Mouse (Mus musculus) urinary bladder, adult 2 months (tissue): Measurements from ENCODE around the gene Sema4c. TPM values are rescaled to one million over a fixed set of nuclear protein-coding genes. Genes with fewer than 3 reads are reported as not detected.

ENCODE experiments used
- DNase-seq: peaks from one replicate; pipeline ENCODE4 v3.0.0; 2022; ENCODE audit warnings: low spot score
- polyA plus RNA-seq: library from polyadenylated mRNA; depleted of rRNA; stranded (reverse); fragments of >200 nt; gene quantifications from 2 replicates; pipeline ENCODE4 v1.2.3, GENCODE M21; 2012; rRNA removed

Gene Sema4c
- 25.6 and 30.8 TPM in 2 replicates for polyA plus RNA-seq

DNA sequence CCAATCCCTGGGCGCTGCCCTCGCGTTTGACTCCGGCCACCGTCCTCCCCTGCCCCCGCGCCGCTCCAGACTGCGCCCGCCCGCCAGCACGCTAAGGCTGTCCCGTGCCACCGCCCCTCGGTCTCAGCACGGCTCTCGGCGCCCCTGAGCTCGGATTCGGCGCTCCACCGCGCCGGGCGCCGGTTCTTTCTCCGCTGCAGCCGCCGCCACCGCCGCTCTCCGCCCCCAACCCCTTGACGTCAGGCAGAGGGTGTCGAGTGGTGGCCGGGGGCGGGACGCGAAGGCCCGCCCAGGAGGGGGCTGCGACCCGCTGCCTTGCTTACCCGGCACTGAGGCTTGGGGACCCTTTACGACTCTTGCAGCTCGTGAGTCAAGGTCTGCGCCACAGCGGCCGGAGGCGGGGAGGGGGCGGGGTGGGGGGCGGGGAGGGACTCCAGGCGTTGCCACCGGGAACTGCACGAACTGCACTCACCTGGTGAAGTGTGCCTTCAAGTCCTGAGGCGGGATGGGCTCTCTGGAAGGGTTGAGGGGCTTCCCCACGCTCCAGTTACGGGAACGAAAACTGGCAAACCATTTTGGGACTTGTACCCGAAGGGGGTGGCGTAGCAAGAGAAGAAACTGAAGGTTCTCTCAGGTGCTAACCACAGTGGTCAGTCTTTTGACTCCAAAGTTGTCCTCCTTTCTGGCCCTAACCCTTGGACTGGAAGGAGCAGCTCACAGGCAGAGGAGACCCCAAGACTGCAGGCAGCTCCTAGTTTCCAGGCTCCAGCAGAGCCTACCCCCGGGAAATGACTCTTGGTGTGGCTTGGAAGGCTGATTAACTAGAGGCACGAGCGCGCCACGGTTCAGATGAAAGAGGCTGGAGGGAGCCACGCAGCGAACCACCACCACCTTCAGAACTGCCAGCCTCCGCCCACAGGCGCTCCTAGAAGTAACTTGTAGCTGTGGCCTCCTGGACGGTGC lies at the start of gene Sema4c:
Gene Sema4c (minus strand): TSS at position 319 of the 963 bp plus-strand sequence.
- peak; percentile 79 for DNase-seq

DNA sequence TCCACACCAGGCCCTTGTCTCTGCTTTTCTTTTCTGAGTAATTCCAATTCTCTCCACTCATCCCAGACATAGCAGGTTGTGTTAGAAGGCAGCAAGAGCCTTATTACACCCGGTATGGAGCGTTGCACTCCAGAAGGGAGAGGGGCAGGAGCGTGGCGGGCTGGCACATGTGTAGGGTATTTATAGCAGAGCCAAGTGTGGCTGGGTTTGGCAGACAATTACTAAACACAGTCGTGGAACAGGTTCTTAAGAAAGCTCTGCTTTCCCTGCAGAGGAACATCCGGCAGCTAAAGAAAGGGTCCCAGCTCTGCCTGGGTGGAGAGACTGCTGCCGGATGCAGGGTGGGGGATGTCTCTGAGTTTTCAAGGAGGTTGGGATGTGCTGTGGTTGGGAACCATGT lies 48.8 kb upstream of the Sema4c start:
- DNase-seq = no peak

DNA sequence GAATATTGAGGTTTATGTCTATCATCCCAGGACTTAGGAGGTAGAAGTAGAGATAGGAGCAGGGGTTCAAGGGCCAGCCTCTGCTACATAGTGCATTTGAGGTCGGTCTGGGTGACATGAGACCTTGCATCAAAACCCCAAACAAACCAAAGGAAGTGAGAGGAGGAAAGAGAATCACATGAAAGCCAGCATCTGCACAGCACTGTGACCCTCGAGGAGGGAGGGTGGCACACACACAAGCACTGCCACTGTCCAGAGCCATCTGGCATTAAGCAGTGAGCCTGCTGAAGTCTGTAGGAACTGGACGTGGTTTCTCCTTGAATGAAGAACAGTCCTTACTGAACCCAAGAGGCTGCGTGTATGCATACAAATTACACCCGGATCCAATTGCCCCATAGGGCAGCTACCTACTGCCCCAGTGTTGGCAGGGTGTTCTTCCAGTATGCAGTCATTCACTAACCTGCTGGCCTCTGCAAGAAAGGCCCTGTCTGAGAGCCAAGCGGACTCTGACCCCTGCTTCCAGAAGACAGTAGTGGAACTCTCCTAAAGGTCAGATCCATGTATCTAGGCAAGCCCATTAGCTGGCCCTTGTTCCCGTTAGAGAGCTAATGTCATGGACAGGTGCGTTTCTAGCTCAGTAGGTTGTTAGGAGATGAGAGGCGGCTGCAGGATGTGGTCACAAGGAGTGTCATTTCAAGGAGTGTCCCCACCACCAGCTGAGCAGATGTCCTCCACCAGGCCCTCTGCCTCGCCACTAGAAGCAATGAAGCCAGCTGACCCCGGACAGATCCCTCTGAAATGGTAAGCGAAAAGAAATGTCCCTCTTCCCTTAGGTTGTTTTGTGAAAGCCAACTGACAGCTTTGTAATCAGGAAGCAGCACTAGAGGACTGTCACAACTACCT lies 46.4 kb upstream of the Sema4c start:
- DNase-seq = no peak

DNA sequence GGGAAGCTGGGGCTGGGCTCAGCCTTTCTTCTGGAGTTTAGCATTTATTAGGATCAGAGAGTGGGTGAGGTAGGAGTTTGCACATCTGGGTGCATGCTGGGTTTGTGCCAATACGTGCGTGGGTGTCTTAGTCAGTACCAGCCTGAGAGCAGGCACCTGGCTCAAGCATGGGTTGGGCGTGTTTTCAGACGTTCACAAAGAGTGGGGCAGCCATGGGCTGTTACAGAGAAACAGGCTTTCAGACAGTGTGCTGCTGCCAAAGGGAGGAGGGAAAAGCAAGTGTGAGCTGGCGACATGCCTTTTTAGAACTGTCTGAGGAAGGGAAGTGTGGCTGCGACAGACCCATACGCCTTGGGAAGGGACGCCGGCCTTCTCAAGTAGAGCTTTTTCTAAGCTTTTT lies 45.2 kb upstream of the Sema4c start:
- no peak for DNase-seq

DNA sequence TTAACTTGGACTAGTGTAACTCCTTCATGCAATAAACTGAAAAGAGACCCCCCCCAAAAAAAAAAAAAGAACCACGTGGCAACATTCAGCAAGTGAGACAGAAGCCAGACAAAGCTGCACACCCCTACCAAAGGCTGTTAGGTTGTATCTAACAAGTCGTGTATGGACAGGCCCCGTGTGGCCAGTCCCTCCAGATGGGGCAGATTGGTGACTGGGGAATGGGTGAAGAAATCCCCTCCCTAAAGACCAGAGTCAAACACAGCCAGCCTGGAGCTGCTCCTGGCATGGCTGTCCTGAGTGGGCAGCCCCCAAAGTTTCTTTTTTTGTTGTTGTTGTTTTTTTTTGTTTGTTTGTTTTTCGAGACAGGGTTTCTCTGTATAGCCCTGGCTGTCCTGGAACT lies 44.1 kb upstream of the Sema4c start:
- DNase-seq = no peak

DNA sequence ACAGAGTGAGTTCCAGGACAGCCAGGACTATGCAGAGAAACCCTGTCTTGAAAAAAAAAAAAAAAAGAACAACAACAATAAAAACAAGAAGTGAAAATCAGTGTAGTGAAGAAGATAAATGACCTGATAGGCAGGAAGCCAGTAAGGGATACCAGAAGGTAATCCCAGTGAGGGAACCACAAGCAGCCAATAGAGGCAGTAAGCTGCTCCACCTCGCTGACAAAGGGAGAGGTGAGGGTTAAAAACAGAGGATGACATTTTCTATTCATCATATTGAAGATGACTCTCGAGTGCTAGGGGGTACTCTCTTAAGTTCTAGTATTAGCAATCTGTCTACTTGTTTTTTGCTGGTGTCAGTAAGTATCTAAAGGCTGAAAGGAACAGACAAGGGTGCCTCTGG lies 40.3 kb upstream of the Sema4c start:
- DNase-seq = no peak

GRCm38 (mm10) chr1:36596114-36596513 lies 38.0 kb upstream of the Sema4c start:
- no peak for DNase-seq

- no peak for DNase-seq
Measured at GRCm38 (mm10) chr1:36595167-36595931, 37.2 kb upstream of the Sema4c start.

- DNase-seq = no peak
Measured at GRCm38 (mm10) chr1:36593099-36593498, 35.0 kb upstream of the Sema4c start.

- DNase-seq = no peak
Measured at GRCm38 (mm10) chr1:36591408-36591807, 33.3 kb upstream of the Sema4c start.

DNA sequence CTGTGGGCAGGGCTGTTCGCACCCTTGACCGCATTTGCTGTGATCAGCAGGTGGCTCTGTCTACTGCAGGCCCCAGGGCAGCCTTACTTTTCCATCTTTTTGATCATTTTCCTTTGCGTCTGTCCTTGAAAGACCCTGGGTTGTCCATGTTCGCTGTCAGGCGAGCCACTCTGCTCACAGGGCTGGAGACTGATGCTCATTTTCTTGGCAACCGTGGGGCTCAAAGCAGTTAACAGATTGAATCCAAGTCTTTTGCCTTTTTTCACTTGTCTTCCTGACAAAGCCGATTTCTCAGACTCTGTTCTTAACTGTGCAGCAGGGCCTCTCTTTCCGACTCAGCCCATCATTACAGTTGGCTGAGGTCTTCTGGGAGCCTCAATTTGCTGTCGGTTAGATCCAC lies 32.5 kb upstream of the Sema4c start:
- DNase-seq = no peak

DNA sequence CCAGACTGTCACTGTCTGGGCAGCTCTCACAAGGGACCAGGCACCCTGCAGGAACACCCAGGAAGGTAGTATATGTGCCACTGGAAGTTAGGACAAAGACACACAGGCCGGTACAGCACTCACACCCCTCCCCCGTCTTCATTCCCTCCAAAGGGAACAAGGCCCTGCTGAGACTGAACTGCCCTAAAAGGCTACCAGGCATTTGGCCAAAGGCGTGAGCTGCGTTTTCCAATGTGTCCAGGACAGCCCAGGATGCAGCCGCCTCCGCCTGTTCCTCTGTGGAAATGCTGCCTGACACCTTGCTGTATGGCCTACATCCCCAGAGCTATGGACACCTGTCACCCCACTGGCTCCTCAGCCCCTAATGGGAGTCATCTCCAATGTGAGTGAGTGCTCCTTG lies 31.3 kb upstream of the Sema4c start:
- DNase-seq = no peak

- DNase-seq = no peak
Measured at GRCm38 (mm10) chr1:36588476-36589450, 30.6 kb upstream of the Sema4c start.

GRCm38 (mm10) chr1:36587860-36588259 lies 29.7 kb upstream of the Sema4c start:
- DNase-seq = no peak

DNA sequence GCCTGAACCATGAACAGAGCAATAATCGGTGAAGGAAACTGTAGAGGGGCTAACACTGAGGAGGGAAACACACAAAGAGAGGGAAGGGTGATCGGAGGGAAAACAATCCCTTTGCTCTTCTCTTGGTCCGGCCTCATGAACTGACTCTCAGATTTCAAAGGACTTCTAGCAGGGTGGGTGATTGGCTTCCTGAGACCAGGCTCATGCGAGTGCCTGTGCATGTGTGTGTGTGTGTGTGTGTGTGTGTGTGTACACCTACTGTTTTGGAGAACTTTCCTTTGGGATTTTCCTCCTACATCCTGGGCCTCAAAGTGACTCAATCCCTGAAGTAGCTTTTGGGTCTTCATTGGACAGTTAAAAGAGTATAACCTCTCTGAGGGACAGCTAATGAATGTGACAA lies 28.1 kb upstream of the Sema4c start:
- DNase-seq = no peak

GRCm38 (mm10) chr1:36583408-36584116 lies 25.4 kb upstream of the Sema4c start:
- DNase-seq = no peak

DNA sequence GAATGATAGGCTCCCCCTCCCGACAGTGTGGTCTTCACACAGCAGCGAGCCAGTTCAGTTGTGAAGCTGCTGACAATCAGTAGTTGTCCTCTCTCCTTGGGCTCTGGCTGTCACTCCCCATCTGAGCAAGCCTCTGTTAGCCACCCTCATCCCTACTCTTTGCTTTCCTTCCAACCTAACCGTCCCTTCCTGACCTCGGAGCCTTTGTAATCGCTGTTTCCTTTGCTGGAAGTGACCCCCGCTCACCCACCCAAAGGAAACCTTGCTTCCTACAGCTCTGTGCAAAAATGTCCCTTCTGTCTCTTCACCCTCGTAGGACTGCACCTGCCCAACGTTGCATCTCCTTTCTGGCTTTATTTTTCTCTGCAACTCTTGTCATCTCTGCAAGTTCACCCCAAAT lies 24.1 kb upstream of the Sema4c start:
- no peak for DNase-seq

DNA sequence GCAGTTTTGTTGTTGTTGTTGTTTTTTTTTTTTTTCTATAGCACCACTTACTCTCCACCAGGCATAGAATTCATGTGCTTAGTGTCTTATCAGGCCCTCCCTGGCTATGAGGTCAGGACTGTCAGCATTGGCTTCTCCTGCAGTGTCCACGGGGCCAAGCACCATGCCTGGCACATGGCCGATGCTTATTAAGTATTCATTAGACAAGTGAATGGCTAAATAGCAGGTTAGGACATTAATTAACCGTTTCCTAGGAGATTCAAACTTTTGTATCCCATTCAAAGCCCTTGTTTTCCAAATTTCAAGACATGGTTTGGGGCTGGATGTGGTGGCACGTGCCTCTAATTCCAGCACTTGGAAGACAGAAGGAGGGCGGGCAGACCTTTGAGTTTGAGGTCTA lies 23.1 kb upstream of the Sema4c start:
- no peak for DNase-seq

DNA sequence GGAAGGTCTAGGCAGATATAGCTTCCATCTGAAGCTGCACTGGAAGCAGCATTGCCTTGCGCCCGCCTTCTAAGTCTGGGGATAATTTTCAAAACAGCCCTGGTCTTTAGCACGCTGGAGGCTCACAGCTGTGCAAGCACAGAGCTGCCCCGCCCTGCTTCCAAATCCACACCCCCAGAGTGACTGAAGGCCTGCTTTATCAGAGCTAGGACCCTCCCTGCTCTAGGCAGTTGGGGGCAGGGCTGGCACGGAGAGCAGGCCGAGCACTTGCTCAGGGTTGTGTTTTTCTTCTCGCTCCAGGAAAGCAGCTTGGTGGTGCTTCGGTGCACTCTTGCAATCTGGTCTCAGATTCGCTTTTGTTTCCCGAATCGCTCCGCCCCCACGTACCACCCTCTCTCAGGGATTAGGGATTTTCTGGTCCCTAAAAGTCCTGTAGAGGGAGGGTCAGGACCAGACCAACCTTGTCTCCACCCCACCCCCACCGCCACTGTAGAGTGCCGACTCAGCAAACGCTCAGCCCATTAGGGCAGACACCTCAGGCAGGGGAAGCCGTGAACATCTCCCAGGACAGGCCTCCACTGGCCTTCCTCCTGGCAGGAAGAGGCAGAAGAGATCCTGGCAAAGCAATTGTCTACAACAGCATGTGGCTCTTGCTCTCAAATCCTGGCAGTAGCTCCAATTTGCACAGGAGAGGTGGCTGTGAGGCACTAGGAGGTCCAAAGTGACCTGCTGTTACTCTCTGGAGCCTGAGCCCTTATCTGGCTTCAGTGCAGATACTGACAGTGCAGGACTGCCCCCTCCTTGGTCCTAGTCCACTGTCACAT lies 22.4 kb upstream of the Sema4c start:
- DNase-seq = no peak
